Mouse (Mus musculus) kidney, adult 2 months (tissue): ENCODE results near the gene Slc25a13.

Experiments used
- CTCF ChIP-seq: fragments of 200-500 bp; conservative IDR thresholded peaks from 2 replicates; pipeline ENCODE4 v1.5.1; 2011; ENCODE audit warnings: low read depth, mild to moderate bottlenecking, control low read depth, low read length, moderate library complexity, mixed read lengths; ENCODE audit not compliant: insufficient read depth, insufficient read length
- POLR2A ChIP-seq: fragments of 200-500 bp; IDR thresholded peaks from one replicate; pipeline ENCODE4 v1.6.1; 2011; ENCODE audit warnings: low read depth, low read length, control low read depth

GRCm38 (mm10) chr6:5997535-5997934 is 219.4 kb downstream of the Slc25a13 start:
- TF ChIP-seq CTCF (no peak), POLR2A (no peak)
